Mouse (Mus musculus) layer of hippocampus, adult 2 months (tissue): ENCODE measurements at regions not wholly inside any gene's neighbourhood (a gene's known extent, or its start where the extent isn't known, plus 50 kb on each side); places are given as distances from the start of the nearest gene placed in this dataset.

ENCODE experiments used
- DNase-seq, 2 experiments: peaks; one replicate each; pipeline ENCODE4 v3.0.0; 2022; ENCODE audit warnings: low spot score in 2 of 2
- H3K27ac ChIP-seq: fragments of 200-600 bp; 2 replicates; pipeline ENCODE4 v1.8.1; 2022
- H3K4me3 ChIP-seq: fragments of 200-600 bp; 2 replicates; pipeline ENCODE4 v1.8.1; 2022; ENCODE audit warnings: mild to moderate bottlenecking
- CTCF ChIP-seq: fragments of 200-600 bp; conservative IDR thresholded peaks from 2 replicates; pipeline ENCODE4 v1.8.1; 2022; ENCODE audit warnings: antibody characterized with exemption, mild to moderate bottlenecking, moderate library complexity

GRCm38 (mm10) chr15:62470683-62471331 is 1374.2 kb downstream of the Gsdmc2 start:
- Histone ChIP-seq H3K27ac (no peak overlapping the region), H3K4me3 (no peak overlapping the region)
- no peak for TF ChIP-seq CTCF
- DNase-seq, result no peak

GRCm38 (mm10) chr15:62468076-62468475 is 1376.9 kb downstream of the Gsdmc2 start:
- no peak overlapping the region for H3K27ac ChIP-seq
- no peak for DNase-seq
- H3K4me3 ChIP-seq, result no peak overlapping the region
- no peak for TF ChIP-seq CTCF

- H3K4me3 ChIP-seq, result no peak overlapping the region
- H3K27ac ChIP-seq, result no peak overlapping the region
- no peak for DNase-seq
- TF ChIP-seq CTCF, result no peak
Observed at GRCm38 (mm10) chr15:62466856-62467255, 1378.1 kb downstream of the Gsdmc2 start.

- DNase-seq, result no peak
- TF ChIP-seq CTCF, result peak; percentile 51
- Histone ChIP-seq H3K4me3 (no peak overlapping the region), H3K27ac (no peak overlapping the region)
Observed at GRCm38 (mm10) chr15:62465026-62465839, 1379.7 kb downstream of the Gsdmc2 start.

- Histone ChIP-seq H3K4me3 (no peak overlapping the region), H3K27ac (peak overlapping the region; percentile 72; the same call in 1 of the 2 replicates)
- no peak for TF ChIP-seq CTCF
- DNase-seq, result peak; percentile 52 to 83
Observed at GRCm38 (mm10) chr15:62462698-62463097, 1382.3 kb downstream of the Gsdmc2 start.

- no peak overlapping the region for H3K27ac ChIP-seq
- DNase-seq, result no peak
- TF ChIP-seq CTCF, result no peak
Observed at GRCm38 (mm10) chr15:62461398-62462051, 1383.5 kb downstream of the Gsdmc2 start.

GRCm38 (mm10) chr15:62460724-62461123 is 1384.3 kb downstream of the Gsdmc2 start:
- Histone ChIP-seq H3K27ac (no peak overlapping the region), H3K4me3 (no peak overlapping the region)
- no peak for TF ChIP-seq CTCF
- DNase-seq, result no peak

More at GRCm38 (mm10) chr15:62461398-62462051, 1383.5 kb downstream of the Gsdmc2 start:
- H3K4me3 ChIP-seq, result no peak overlapping the region

- DNase-seq, result no peak
- Histone ChIP-seq H3K27ac (no peak overlapping the region), H3K4me3 (no peak overlapping the region)
- TF ChIP-seq CTCF, result no peak
Observed at GRCm38 (mm10) chr15:62460026-62460607, 1384.9 kb downstream of the Gsdmc2 start.

GRCm38 (mm10) chr15:62457990-62458389 is 1387.0 kb downstream of the Gsdmc2 start:
- Histone ChIP-seq H3K27ac (no peak overlapping the region), H3K4me3 (no peak overlapping the region)
- no peak for DNase-seq
- no peak for TF ChIP-seq CTCF

GRCm38 (mm10) chr15:62457051-62457664 is 1387.8 kb downstream of the Gsdmc2 start:
- TF ChIP-seq CTCF, result no peak

GRCm38 (mm10) chr15:62456020-62456419 is 1389.0 kb downstream of the Gsdmc2 start:
- TF ChIP-seq CTCF, result no peak
- DNase-seq, result no peak
- Histone ChIP-seq H3K4me3 (no peak overlapping the region), H3K27ac (no peak overlapping the region)

More at GRCm38 (mm10) chr15:62457051-62457664, 1387.8 kb downstream of the Gsdmc2 start:
- H3K4me3 ChIP-seq, result no peak overlapping the region
- no peak for DNase-seq
- no peak overlapping the region for H3K27ac ChIP-seq

- no peak overlapping the region for H3K4me3 ChIP-seq
- no peak for DNase-seq
- TF ChIP-seq CTCF, result no peak
- no peak overlapping the region for H3K27ac ChIP-seq
Observed at GRCm38 (mm10) chr15:62448116-62448515, 1396.9 kb downstream of the Gsdmc2 start.
